Mouse (Mus musculus) R1 (cell line): ENCODE data around the gene Lmod2.

Experiments
- DNase-seq: peaks from one replicate; pipeline ENCODE4 v3.0.0-alpha.2; 2018; ENCODE audit warnings: low read depth, low spot score

Lmod2 gene

DNA sequence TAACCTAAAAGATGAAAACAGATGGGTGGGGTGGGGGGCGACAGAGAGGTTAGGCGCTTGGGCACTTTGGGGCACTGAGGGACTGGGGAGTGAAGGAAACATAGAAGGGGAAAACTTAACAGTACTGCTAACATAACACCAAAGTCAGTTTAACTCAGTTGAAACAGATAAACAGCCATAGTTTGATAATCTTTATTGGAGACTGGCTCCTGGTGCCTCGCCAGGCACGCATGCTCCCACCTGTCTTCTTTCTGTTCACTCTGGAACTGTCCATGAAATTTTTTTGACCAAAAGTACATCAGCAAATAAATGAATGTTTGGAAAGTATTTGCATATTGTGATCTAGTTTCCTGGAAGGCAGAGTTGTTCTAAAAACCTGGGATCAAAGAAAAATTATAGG is 43.7 kb downstream of the Lmod2 start:
- no peak for DNase-seq

DNA sequence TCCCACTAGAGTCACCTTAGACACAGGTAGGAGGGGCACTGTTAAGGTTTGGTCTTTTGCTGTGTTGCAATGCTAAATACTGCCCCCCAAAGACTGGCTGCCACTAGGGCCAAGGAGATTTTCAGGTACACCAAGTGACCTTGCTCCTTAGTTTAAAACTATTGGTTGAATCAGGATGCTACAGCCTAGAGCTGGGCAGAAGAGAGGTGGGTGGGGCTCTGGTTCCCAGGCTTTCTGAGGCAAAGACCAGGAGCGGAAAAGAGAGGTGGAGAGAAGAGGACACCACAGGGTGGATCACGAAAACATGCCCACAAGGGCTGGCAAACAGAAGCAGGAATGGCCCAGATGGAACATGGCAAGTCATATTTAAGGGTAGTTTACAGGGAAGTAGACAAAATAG is 44.6 kb downstream of the Lmod2 start:
- no peak for DNase-seq

DNA sequence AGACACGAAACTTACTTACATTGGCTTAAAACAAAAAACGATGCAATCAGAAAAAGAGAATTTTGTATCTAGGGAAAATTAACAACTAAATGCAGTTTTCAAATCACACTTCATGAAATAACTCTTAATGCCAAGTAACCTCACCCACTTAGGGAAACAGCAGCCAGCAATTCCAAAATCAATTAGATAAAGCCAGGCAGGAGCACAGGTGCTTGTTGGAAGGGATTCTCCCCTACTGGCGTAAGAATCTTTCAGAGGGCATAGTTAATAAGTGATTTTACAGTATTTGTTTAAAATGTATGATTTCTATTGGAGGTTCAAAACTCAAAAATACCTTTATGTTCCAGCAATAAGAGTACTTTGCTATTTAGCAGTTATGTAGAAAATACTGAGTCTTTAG is 45.4 kb downstream of the Lmod2 start:
- no peak for DNase-seq

DNA sequence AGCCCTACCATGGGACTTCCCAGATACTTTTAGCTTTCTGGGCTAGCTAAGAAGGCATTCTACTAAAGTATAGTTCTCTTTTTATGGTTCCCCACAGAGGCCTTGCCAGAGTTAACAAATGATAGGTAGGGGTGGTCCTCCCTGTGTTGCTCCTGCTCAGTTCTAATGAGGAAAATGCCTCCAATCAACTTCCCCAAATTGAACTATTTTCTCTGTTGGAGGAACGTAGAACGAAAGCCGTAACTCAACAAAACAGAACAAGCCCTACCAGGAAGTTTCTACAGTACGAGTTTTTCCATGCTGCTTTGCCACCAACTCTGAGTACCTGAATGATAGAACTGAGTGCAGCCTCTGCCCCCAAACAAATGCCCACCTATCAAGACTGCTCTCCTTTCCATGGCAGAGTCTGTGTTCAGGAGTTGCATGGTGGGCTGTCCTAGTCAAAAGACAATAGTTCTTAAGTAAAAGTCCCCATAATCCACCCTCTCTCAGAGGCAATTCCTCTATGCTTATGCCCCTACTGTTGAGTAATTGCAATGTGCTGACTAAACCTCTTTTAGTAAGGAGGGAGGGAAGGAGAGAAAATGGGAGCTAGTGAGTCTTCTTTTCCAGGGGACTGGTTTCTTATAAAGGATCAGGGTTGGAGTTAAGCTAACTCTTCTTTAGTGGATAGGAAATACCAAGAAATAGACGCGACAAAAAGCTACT is 47.9 kb downstream of the Lmod2 start:
- no peak for DNase-seq

DNA sequence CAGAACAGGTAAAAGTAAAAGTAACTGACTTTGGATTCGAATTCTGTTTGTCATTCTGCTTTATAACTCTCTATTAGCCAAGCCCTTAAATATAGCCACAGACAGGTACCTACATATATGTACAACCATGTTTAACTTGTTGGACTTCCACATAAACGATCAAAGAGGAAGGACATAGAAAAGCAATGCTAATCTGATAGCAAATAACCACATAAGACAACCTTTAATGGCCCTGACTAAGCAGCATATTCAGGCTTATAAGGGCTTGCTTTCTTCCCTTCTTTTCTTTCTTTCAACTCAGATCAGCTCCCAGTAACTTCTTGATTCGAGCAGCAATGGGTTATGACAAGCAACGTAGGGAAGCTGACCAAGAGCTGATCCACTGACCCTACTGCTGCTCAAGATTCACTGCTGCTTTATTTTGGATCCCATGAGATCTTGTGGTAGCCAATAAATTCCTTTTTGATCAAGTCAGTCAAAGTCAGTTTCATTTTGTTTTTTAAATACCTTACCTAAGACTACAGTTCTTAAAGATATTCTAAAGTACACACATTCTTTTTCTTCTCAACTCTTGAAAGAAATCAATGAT is 49.6 kb downstream of the Lmod2 start:
- no peak for DNase-seq

DNA sequence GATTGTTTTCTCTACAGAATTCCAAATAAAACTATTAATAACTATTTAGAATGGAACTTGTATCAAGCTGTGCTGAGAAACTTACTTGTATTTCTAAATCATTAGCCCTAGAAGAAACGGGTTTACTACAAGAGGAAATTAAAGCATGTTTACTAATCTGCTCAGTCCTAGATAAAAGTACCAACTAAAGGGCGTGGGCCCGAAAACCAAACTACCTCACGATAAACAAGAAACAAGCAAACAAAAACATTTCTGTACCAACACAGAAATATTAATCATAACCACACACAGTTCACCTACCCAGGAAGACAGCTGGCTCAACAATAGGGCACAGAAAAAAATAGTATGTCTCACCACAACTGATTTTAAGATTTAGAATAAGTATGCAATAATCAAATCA is 50.8 kb downstream of the Lmod2 start:
- no peak for DNase-seq

DNA sequence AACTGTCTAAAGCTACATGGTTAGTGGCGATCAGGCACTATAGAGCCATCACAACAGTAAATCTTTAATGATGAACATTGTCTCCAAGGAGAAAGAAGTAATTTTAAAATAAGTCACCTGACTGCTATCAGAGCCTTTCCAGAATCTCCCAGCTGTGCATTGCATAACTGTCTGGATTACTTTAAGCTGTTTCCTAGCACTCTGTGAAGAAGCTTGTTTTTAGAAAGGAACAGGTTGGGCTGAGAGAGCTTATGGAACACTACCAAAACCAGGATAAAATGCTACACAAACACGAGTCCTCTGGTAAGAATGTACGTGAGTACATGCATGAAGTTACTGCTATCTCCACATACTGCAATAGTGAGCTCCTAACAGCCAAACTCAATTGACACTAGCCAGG is 53.2 kb downstream of the Lmod2 start:
- no peak for DNase-seq

DNA sequence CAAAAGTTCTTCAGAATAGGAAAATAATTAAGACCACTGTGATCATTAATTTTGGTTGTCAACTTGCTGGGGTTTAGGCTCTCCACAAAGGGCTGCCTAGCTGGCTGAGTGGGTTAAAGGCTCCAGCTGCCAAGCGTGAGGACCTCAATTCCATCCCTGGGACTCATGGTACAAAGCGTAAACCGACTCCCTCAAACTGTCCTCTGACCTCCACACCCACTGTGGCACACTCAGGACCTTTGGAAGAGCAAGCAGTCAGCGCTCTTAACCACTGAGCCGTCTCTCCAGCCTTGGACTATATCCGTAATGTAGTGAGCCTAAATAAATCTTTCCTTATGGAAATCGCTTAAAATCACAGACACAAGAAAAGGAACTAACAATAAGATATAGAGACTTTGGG is 54.0 kb downstream of the Lmod2 start:
- no peak for DNase-seq
